Mouse (Mus musculus): ENCODE measurements at regions not wholly inside any gene's neighbourhood (a gene's known extent, or its start where the extent isn't known, plus 50 kb on each side); places are given as distances from the start of the nearest gene placed in this dataset.

DNA sequence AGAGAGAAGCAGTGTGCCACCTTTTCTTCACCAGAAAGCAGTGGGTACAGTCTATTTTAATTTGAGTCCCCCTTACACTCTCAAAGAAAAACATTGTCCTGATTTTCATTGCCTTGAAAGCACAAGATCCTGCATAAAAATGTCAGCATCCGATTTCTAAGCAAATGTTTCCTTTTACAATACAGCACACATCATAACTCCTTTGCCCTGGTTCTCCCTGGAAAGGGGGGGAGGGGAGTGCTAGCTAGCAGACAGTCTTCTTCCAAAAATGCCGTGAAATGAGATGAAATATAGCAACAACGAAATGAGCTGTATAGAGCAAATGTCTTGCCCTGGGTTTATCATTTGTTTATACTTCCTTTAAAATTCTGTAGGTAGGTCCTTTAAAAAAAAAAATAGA lies 350.5 kb upstream of the Hand2 start:
- TF ChIP-seq CTCF (conservative IDR thresholded peaks at IDR 0.05; ENCODE audit: low read length) (no peak), NANOG (IDR thresholded peaks at IDR 0.05; ENCODE audit: borderline replicate concordance, low read length) (no peak)

Measured in E14TG2a.4 (cell line).